Mouse (Mus musculus) heart, adult 11 months (tissue): ENCODE results near the gene Cog1.

ENCODE experiments used
- DNase-seq: peaks from one replicate; pipeline ENCODE4 v3.0.0; 2022

Gene Cog1

GRCm38 (mm10) chr11:113709272-113709671 lies 60.3 kb downstream of the Cog1 start:
- DNase-seq: no peak

DNA sequence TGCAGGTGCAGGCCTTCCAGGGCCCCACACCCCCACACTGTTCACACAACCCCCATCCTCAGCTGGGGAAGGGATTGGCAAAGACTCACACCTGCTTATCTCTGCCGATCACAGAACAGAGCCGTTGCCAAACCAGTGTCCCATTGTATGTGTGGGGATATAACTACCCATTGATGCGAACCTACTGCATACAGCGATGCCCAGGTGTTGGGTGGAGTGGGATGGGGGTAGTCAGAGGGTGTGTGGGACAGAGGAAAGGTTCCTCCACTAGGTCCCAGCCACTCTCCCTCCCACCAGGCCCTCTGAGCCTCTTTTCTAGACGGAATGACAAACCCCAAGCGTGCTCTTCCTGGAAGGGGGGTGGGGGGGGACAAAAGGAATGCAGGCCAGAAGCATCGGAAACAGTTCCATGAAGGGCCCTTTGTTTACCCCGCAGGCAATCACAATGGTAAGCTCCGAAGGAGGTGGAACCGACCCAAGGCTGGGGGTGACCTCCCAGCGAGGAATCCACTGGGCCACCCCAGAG lies 60.8 kb downstream of the Cog1 start, which contains the start of gene Cpsf4l:
Gene Cpsf4l, minus strand, starts transcription at position 287 of the 526 bp plus-strand sequence.
- DNase-seq: no peak

DNA sequence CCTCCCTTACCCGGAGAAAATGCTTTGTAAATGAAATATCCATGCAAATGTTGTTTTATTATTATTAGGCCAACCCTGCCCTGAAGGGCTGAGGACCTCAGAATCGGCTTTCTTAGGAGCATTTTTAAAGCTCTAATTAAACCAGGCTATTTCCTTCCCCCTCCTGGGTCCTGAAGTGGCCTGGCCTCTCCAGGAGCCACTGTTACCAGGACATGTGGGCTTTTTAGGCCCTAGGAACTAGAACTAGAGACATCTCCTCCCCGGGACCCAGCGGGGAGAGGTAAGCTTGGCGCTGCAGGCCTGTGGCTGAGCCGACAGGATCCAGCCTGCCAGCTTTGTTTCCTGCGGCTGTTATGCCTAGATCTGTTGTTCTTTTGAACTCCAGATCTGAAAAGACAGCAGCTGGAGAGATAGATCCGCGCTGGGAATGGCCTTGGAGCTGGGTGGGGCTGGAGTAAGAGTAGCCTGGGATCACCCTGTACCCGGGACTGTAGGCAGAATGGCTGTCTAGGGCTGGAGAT lies 61.3 kb downstream of the Cog1 start:
- DNase-seq: no peak

DNA sequence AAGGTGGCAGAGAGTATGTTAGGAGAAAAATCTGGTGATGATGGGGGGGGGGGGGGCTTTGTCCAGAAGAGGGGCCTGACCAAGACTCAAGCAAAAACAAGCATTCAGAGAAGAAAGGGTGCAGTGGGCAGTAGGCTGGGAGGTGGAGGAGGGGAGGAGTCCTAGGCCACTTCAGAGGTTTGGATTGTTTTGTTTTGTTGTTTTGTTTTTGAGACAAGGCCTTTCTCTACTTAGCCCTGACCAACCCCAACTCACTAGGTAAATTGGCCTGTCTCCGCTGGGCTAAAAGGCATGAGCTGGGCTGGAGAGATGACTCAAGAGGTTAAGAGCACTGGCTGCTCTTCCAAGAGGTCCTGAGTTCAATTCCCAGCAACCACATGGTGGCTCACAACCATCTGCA lies 62.1 kb downstream of the Cog1 start:
- no peak for DNase-seq

DNA sequence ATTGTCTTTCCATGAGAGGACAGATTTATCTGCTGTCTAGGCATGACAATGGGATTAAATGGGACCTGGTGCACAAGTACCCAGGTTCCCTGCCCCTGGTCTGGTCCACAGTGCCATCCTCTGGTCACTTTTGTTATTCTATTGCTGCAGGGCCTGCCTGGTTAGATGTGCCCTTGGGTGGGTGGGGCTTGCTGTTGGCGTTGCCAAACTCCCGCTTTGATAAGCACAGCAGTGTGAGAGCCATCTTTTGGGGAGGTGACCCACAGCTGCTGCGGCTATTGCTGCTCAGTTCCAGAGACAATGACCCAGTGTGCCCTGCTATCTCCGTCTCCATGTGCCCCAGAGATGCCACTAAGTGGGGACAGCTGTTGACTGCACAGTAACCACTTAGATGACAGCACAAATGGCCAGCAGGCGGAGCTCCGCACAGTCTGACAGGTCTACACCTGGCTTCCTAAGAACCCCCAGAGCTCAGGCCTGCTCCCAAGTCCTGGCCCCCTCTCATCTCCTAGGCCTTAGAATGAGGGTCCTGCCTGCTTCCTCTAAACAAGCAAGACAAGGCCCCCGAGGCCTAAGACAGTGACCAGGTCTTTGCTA lies 66.2 kb downstream of the Cog1 start:
- no peak for DNase-seq

DNA sequence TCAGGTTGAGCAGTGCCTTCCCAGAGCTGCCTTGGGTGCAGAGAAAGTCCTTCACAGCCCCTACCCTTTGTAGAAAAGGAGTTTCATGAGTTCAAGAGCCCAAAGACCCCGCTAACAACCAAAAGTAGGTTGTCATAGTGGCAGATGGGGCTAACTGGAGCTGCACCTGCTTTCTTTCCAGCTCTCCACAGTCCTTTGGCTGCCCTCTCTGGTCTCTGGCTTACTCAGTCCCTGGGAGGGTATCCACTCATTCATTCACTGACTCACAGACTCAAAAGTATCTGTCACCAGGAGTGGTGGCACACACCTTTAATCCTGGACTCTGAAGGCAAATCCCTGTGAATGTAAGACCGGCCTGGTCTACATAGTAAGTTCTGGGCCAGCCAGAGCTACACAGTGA lies 67.2 kb downstream of the Cog1 start:
- DNase-seq: no peak
